In the genomic region with DNA sequence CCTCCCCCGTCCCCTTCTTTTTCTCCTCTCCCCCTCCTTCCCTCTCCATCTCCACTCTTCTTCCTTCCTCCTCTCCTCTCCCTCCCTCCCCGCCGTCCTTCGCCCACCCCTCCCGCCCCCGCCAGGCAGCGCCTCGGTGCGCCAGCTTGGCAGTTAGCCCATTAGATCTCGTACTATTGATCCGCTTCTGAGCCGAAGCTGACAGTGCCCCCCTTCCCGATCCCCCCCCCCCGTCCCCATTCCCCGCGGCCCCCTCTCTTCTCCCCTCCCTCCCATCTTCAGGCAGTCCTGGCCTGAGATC, we compare ENCODE assay signal across 8 mouse cellular contexts.
DNase-seq lines count a peak whose midpoint lies in the region; ATAC-seq lines count a peak whose summit lies in the region.

No protein-coding gene starts in this region.

- no peaks in the 10 kb centered on the region for H3K9me3 ChIP-seq in lung, embryonic 15.5 days
- H3K9me3 ChIP-seq in intestine, embryonic 14.5 days (ENCODE audit: control insufficient read depth, low read length), result no peaks in the 10 kb centered on the region
- no peaks in the 10 kb centered on the region for H3K9me3 ChIP-seq in neural tube, embryonic 13.5 days

- H3K9ac ChIP-seq in lung, embryonic 15.5 days, result peak overlapping the region; percentile 52
- H3K9ac ChIP-seq in intestine, embryonic 14.5 days (ENCODE audit: low read length), result peak overlapping the region; percentile 39
- H3K9ac ChIP-seq in neural tube, embryonic 13.5 days, result peak overlapping the region; percentile 84

- H3K4me3 ChIP-seq in lung, embryonic 15.5 days, result peak overlapping the region; percentile 57
- H3K4me3 ChIP-seq in intestine, embryonic 14.5 days (ENCODE audit: low read depth, low read length), result peak overlapping the region; percentile 45
- H3K4me3 ChIP-seq in neural tube, embryonic 13.5 days, result peak overlapping the region; percentile 49

- H3K4me2 ChIP-seq in lung, embryonic 15.5 days, result peak overlapping the region; percentile 100
- peak overlapping the region; percentile 91 for H3K4me2 ChIP-seq in intestine, embryonic 14.5 days (ENCODE audit: low read length)
- peak overlapping the region; percentile 96 for H3K4me2 ChIP-seq in neural tube, embryonic 13.5 days

- peaks cover 19% of the 10 kb centered on the region for H3K4me1 ChIP-seq in lung, embryonic 15.5 days
- H3K4me1 ChIP-seq in intestine, embryonic 14.5 days (replicated peaks; ENCODE audit: control insufficient read depth, insufficient read depth, low read length), result peaks cover 16% of the 10 kb centered on the region
- peaks cover 54% of the 10 kb centered on the region for H3K4me1 ChIP-seq in neural tube, embryonic 13.5 days (replicated peaks)

- WGBS in lung, embryonic 15.5 days, result 2% methylated on average over 14 of the region's 16 CpGs
- 3% methylated on average over 13 of the region's 16 CpGs for WGBS in intestine, embryonic 14.5 days
- WGBS in neural tube, embryonic 13.5 days, result 4% methylated on average over 16 of the region's 16 CpGs

- H3K27me3 ChIP-seq in lung, embryonic 15.5 days, result peaks cover 88% of the 10 kb centered on the region
- H3K27me3 ChIP-seq in intestine, embryonic 14.5 days (replicated peaks; ENCODE audit: control insufficient read depth, insufficient read depth, low read length), result peaks cover 62% of the 10 kb centered on the region
- H3K27me3 ChIP-seq in neural tube, embryonic 13.5 days, result peaks cover 29% of the 10 kb centered on the region

- ATAC-seq in CD4-positive, CD25-positive, alpha-beta regulatory T cell, adult 4 months, result no peak
- ATAC-seq in lung, embryonic 15.5 days (ENCODE audit: borderline replicate concordance, extremely low read depth, low FRiP score, low TSS enrichment), result no peak; the same call in 1 of the 2 replicates
- ATAC-seq in intestine, embryonic 14.5 days (replicated peaks; ENCODE audit: low FRiP score, low TSS enrichment, low read depth), result no peak
- peak; percentile 36; the same call in 1 of the 2 replicates for ATAC-seq in neural tube, embryonic 13.5 days (ENCODE audit: low read depth)

- DNase-seq in CD4-positive, CD25-positive, alpha-beta regulatory T cell, adult 2 months (ENCODE audit: low read depth, low spot score), result peak; percentile 10
- no peak for DNase-seq in lung, postnatal 36 days
- no peak for DNase-seq in intestine, embryonic 14.5 days (ENCODE audit: low spot score)
- DNase-seq in urinary bladder, postnatal 4 days (ENCODE audit: low spot score in 2 of 2), result no peak
- no peak for DNase-seq in ovary, postnatal 36 days (ENCODE audit: low spot score)

- H3K27ac ChIP-seq in lung, embryonic 15.5 days, result no peak overlapping the region
- peak overlapping the region; percentile 69; the same call in 1 of the 2 replicates for H3K27ac ChIP-seq in intestine, embryonic 14.5 days (ENCODE audit: low read depth)
- H3K27ac ChIP-seq in neural tube, embryonic 13.5 days (replicated peaks), result peak overlapping the region; percentile 100

- no peaks in the 10 kb centered on the region for H3K36me3 ChIP-seq in lung, embryonic 15.5 days
- H3K36me3 ChIP-seq in intestine, embryonic 14.5 days (ENCODE audit: control insufficient read depth, insufficient read depth, low read length), result no peaks in the 10 kb centered on the region
- no peaks in the 10 kb centered on the region for H3K36me3 ChIP-seq in neural tube, embryonic 13.5 days
